Mouse (Mus musculus): ENCODE measurements around the gene Pias3.

GRCm38 (mm10) chr3:96692506-96692905 is 3.7 kb upstream of the Pias3 start:
- TF ChIP-seq CTCF (IDR thresholded peaks at IDR 0.05; ENCODE audit: low read depth, low read length) (no peak), TAL1 (conservative IDR thresholded peaks at IDR 0.05; ENCODE audit: low read depth, low read length) (no peak), GATA1 (IDR thresholded peaks at IDR 0.05; ENCODE audit: borderline replicate concordance, low read length) (no peak), POLR2AphosphoS5 (IDR thresholded peaks at IDR 0.05; ENCODE audit: insufficient replicate concordance, low read depth, low read length) (no peak)

All from G1E (cell line).